Mouse (Mus musculus) heart, postnatal 0 days (tissue): ENCODE data around the gene Homer2. TPM values are rescaled to one million over a fixed set of nuclear protein-coding genes. Genes with fewer than 3 reads are reported as not detected.

Experiments
- ATAC-seq: fragments of 200-750 bp; cut with Nextera tagmentation; 2 replicates; pipeline ENCODE4 v1.8.0; 2017; ENCODE audit warnings: low read depth, moderate number of reproducible peaks, moderate library complexity; ENCODE audit not compliant: insufficient read depth
- DNase-seq: peaks from one replicate; pipeline ENCODE4 v3.0.0-alpha.2; 2016; ENCODE audit warnings: low spot score
- H3K27ac ChIP-seq: fragments of 300-500 bp; sonication (generic); 2 replicates; pipeline ENCODE4 v1.5.1; 2014; ENCODE audit warnings: low read depth, mild to moderate bottlenecking
- H3K27me3 ChIP-seq: fragments of 300-500 bp; sonication (generic); 2 replicates; pipeline ENCODE4 v1.6.1; 2014; ENCODE audit warnings: low read length, mixed read lengths; ENCODE audit not compliant: control insufficient read depth, insufficient read depth
- H3K36me3 ChIP-seq: fragments of 300-500 bp; sonication (generic); replicated peaks from 2 replicates; pipeline ENCODE4 v1.6.1; 2014; ENCODE audit warnings: low read length, mixed read lengths; ENCODE audit not compliant: control insufficient read depth, insufficient read depth
- H3K4me1 ChIP-seq: fragments of 300-500 bp; sonication (generic); 2 replicates; pipeline ENCODE4 v1.6.1; 2014; ENCODE audit warnings: antibody characterized with exemption; ENCODE audit not compliant: control insufficient read depth, insufficient read depth
- H3K4me2 ChIP-seq: fragments of 300-500 bp; sonication (generic); 2 replicates; pipeline ENCODE4 v1.6.1; 2014; ENCODE audit warnings: low read depth, mild to moderate bottlenecking, low read length, moderate library complexity
- H3K4me3 ChIP-seq: fragments of 300-500 bp; sonication (generic); 2 replicates; pipeline ENCODE4 v1.5.1; 2014; ENCODE audit warnings: low read depth, low read length
- H3K9ac ChIP-seq: fragments of 300-500 bp; sonication (generic); replicated peaks from 2 replicates; pipeline ENCODE4 v1.6.1; 2014; ENCODE audit warnings: low read depth, low read length, mixed read lengths
- H3K9me3 ChIP-seq: fragments of 300-500 bp; sonication (generic); replicated peaks from 2 replicates; pipeline ENCODE4 v1.6.1; 2016; ENCODE audit warnings: low read length; ENCODE audit not compliant: control insufficient read depth
- CTCF ChIP-seq: IDR thresholded peaks from 2 replicates; pipeline ENCODE4 v1.5.1; 2016; ENCODE audit warnings: antibody characterized with exemption, control low read depth, low read depth
- EP300 ChIP-seq: IDR thresholded peaks from 2 replicates; pipeline ENCODE4 v1.6.1; 2016; ENCODE audit warnings: antibody characterized with exemption, low read depth
- WGBS: fragments of 180-500 bp; shearing (Covaris S2); extraction: QIAGEN DNeasy Blood & Tissue Kit; methylation state at CpG from one replicate; pipeline ENCODE4 v1.1.7; 2014; 5-methylcytosine and 5-hydroxymethylcytosine counted together
- polyA plus RNA-seq: library from polyadenylated mRNA; unstranded; fragments of >200 nt; fragmentation: Nextera tagmentation; extraction: Ambion mirVana; gene quantifications from 2 replicates; pipeline ENCODE4 v1.2.1, GENCODE M21; 2015
- total RNA-seq: library from RNA; depleted of rRNA; stranded (reverse); fragments of >200 nt; gene quantifications from 2 replicates; pipeline ENCODE4 v1.2.3, GENCODE M21; 2014; ENCODE audit warnings: low replicate concordance

The Homer2 gene
- total and polyA plus RNA-seq, 2 experiments from 2014 or later = 19.5 to 51.3 TPM

DNA sequence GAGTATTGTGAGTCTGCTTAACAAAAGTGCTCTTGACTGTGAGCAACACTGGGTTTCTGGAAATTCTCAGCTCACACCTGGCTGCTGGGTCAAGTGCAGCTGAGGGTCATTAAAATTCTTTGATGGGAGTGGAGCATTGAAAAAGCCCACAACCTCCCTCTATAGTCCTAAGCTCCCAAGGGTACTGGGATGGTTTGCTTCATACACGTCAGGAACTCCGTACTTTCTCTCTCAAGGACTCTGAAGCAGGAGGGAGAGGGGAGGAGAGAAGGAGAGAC lies 19.3 kb upstream of the Homer2 start:
- DNase-seq = peak; percentile 62

DNA sequence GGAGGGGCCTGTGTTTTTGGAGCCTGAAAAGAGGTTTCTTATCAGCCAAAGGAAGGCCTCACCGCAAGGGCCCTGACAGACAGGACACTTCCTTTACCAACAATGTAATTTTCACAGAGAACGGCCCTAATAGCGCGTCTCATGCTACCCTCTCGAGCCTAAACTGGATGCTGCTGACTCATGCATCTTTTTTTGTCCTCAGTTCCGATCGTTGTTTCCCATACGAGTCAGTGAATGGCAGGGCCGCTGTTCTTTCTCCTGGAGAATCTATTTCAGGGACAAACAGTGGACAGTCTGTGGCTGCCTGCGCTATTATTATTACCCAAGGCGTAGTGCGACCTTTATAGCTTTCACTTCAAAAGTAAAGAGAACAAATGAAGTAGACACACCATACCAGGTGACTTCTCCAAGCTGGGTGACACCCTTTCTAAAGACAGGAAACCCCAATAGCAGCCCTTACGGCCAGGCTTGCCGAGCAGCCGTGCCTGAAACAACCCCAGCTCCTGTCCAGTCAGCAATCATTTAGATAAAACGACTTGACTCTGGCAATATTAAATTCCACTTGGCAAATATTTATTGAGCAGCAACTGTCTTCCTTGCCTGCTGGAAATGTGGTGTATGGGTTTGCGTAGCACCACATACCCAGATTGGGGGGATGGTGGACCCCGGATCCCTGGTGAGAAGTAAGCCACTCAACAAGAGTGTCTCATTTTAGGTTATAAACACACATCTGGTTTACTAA lies 18.8 kb upstream of the Homer2 start:
- H3K9me3 ChIP-seq = no peaks in the 10 kb centered on the region

More for the DNA sequence above, 19.3 kb upstream of the Homer2 start:
- 35% methylated on average over 2 of the region's 2 CpGs for WGBS
- no peaks in the 10 kb centered on the region for H3K27me3 ChIP-seq
- peak overlapping the region; percentile 40 for H3K4me2 ChIP-seq
- no peak overlapping the region for H3K4me3 ChIP-seq
- peaks cover 11% of the 10 kb centered on the region; the same call in 1 of the 2 replicates for H3K4me1 ChIP-seq
- H3K9ac ChIP-seq = no peak overlapping the region
- TF ChIP-seq CTCF (no peak), EP300 (no peak)
- H3K9me3 ChIP-seq = no peaks in the 10 kb centered on the region
- H3K36me3 ChIP-seq = no peaks in the 10 kb centered on the region
- peak; percentile 74 for ATAC-seq
- H3K27ac ChIP-seq = peak overlapping the region; percentile 85

GRCm38 (mm10) chr7:81723851-81724250 lies 16.5 kb upstream of the Homer2 start:
- Histone ChIP-seq H3K4me3 (no peak overlapping the region), H3K9ac (no peak overlapping the region), H3K4me1 (peaks cover 21% of the 10 kb centered on the region; the same call in 1 of the 2 replicates), H3K9me3 (no peaks in the 10 kb centered on the region), H3K36me3 (no peaks in the 10 kb centered on the region), H3K27ac (no peak overlapping the region), H3K27me3 (no peaks in the 10 kb centered on the region), H3K4me2 (no peak overlapping the region)
- WGBS = 89% methylated on average over 10 of the region's 10 CpGs
- TF ChIP-seq CTCF (no peak), EP300 (no peak)
- ATAC-seq (no peak), DNase-seq (no peak)

More for the DNA sequence above, 18.8 kb upstream of the Homer2 start:
- Histone ChIP-seq H3K36me3 (no peaks in the 10 kb centered on the region), H3K4me1 (peaks cover 11% of the 10 kb centered on the region; the same call in 1 of the 2 replicates), H3K4me3 (0 out of 2 replicates have a peak overlapping the region, but pooled peaks have one; percentile 3), H3K27ac (peak overlapping the region; percentile 85), H3K9ac (peak overlapping the region; percentile 16; the same call in 1 of the 2 replicates), H3K27me3 (no peaks in the 10 kb centered on the region), H3K4me2 (peak overlapping the region; percentile 40)
- TF ChIP-seq CTCF (no peak), EP300 (no peak)
- ATAC-seq = peak; percentile 81
- DNase-seq = peak; percentile 61
- 12% methylated on average over 18 of the region's 18 CpGs for WGBS

DNA sequence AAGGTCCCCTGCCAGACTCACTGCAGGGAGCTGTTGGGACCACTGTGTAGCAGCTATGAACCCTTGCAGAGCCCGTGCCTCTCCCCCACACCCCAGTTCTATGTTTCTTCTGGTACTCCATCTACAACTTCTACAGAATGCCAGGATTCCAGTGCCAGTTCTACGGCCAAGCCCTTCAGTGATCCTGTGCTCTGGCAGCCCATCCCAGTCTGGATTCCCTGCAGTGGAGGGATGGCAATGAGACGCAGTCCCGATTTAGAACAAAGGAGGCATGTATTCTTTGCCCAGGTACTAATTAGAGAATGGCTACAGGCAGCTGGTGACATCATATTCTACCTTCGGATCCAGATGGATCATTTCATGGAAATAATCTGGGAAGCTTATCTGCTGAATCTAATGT lies 13.9 kb upstream of the Homer2 start:
- ATAC-seq = peak; percentile 54; the same call in 1 of the 2 replicates
- Histone ChIP-seq H3K27ac (no peak overlapping the region), H3K9ac (no peak overlapping the region), H3K9me3 (no peaks in the 10 kb centered on the region), H3K36me3 (no peaks in the 10 kb centered on the region), H3K4me3 (no peak overlapping the region), H3K27me3 (no peaks in the 10 kb centered on the region), H3K4me2 (no peak overlapping the region), H3K4me1 (peaks cover 20% of the 10 kb centered on the region; the same call in 1 of the 2 replicates)
- peak; percentile 55 for DNase-seq
- 38% methylated on average over 5 of the region's 5 CpGs for WGBS
- no peak for TF ChIP-seq CTCF

GRCm38 (mm10) chr7:81719216-81719661 lies 11.9 kb upstream of the Homer2 start:
- Histone ChIP-seq H3K4me3 (no peak overlapping the region), H3K27ac (no peak overlapping the region), H3K4me1 (peaks cover 12% of the 10 kb centered on the region; the same call in 1 of the 2 replicates), H3K27me3 (no peaks in the 10 kb centered on the region), H3K36me3 (no peaks in the 10 kb centered on the region), H3K4me2 (no peak overlapping the region), H3K9ac (no peak overlapping the region), H3K9me3 (no peaks in the 10 kb centered on the region)
- DNase-seq = no peak
- 56% methylated on average over 1 of the region's 1 CpGs for WGBS
- ATAC-seq = no peak
- TF ChIP-seq CTCF (no peak), EP300 (no peak)
